Mouse (Mus musculus): ENCODE measurements around the gene Nrip2. TPM values are rescaled to one million over a fixed set of nuclear protein-coding genes. Genes with fewer than 3 reads are reported as not detected.

Nrip2 gene
- total and polyA plus RNA-seq, 2 experiments from 2014 or later: 8.4 to 10.8 TPM

DNA sequence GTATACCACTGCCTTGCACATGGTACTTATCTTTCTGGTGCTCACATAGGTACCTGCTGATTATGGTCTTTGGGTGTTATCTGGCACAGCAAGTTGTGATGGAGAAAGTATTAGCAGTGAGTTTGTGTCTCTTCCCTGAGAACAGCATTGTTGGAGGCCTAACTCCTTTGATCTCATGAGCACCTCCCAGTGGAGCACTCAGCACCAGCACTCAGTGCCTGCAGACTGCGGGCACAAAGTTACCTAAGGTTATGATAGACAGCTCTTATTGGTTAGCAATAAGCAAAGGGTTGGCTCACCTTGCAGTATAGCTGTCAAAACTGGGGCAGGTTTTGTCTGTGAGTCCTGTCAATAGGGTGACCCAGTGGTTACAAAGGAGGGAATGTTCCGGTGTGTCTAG, 41.1 kb downstream of the Nrip2 start:
- Histone ChIP-seq H3K27ac (no peak overlapping the region), H3K4me2 (ENCODE audit: low read depth, low read length) (no peak overlapping the region), H3K36me3 (ENCODE audit: insufficient read depth, low read length) (peaks cover 5% of the 10 kb centered on the region; the same call in 1 of the 2 replicates), H3K9ac (replicated peaks; ENCODE audit: low read length) (no peak overlapping the region), H3K27me3 (ENCODE audit: insufficient read depth, low read length) (no peaks in the 10 kb centered on the region), H3K4me3 (ENCODE audit: low read length) (no peak overlapping the region), H3K9me3 (ENCODE audit: low read length) (no peaks in the 10 kb centered on the region), H3K4me1 (ENCODE audit: insufficient read depth, low read length) (no peaks in the 10 kb centered on the region; the same call in none of the 2 replicates)
- 91% methylated on average over 2 of the region's 2 CpGs for WGBS
- no peak for DNase-seq (ENCODE audit: low spot score)
- TF ChIP-seq CTCF (IDR thresholded peaks at IDR 0.05; ENCODE audit: low read depth): 0 out of 2 replicates have a peak, but pooled peaks have one; percentile 16
- no peak for ATAC-seq

DNA sequence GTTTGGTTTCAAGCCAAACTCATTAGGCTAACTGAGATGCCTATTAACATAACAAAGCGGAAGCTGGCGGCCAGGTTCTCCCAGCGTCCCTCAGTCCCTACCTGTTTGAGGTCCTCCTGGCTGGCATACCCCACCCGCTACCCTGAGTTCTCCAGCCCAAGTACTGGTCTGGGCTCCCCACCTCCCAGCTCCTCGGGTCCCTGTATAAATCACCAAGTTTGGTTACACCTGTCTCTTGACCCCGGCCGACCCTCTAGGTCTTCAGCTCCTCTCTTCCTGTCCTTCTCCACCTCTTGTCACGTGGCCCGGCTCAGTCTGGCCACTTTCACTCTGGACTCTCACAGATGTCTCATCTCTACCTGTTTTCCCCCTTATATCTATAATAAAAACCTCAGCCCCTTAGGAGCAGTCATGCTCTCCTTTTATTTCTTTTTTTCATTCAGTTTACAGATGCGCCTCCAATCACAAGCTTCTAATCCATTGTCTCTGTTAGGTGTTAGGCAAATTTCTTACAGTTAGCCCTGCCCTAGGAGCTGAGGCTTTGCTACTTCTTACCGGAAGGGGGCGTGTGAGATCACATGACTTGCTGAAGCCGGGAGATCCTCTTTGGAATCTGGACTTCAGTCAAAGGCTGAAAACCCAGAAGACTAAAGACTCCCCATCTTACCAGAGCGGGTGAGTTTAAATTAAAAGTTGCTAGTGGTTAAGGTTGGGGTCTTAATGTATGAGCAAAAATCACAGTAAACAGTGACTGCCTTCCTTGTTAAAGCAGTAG, 46.9 kb downstream of the Nrip2 start:
- Histone ChIP-seq H3K9me3 (ENCODE audit: low read length) (no peaks in the 10 kb centered on the region), H3K4me1 (ENCODE audit: insufficient read depth, low read length) (peaks cover 5% of the 10 kb centered on the region), H3K9ac (replicated peaks; ENCODE audit: low read length) (0 out of 2 replicates have a peak overlapping the region, but pooled peaks have one; percentile 24), H3K4me2 (ENCODE audit: low read depth, low read length) (peak overlapping the region; percentile 52), H3K27me3 (ENCODE audit: insufficient read depth, low read length) (no peaks in the 10 kb centered on the region), H3K27ac (no peak overlapping the region), H3K36me3 (ENCODE audit: insufficient read depth, low read length) (no peaks in the 10 kb centered on the region), H3K4me3 (ENCODE audit: low read length) (peak overlapping the region; percentile 11)
- 12% methylated on average over 14 of the region's 14 CpGs for WGBS
- peak; percentile 79 for ATAC-seq
- DNase-seq (ENCODE audit: low spot score): peak; percentile 86
- peak; percentile 84 for TF ChIP-seq CTCF (IDR thresholded peaks at IDR 0.05; ENCODE audit: low read depth)

DNA sequence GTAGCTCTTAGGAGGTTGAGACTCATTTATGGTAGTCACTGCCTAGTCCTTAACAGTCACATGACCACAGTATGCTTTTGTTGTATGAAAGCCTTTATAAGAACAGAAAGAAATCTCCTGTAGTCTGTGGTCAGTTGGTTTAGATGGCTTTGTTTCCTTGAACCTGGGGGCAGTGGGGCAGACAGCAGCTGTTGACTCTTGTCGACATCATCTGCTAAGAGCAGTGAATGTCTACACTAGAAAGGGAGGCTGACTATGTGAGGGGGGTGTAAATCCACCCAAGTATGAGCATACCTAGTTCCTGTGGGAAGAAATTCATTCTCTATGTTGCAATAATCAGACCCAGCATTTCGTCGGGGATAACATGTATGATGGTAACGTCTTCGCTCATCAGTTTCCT, 48.0 kb downstream of the Nrip2 start:
- H3K36me3 ChIP-seq (ENCODE audit: insufficient read depth, low read length): no peaks in the 10 kb centered on the region
- H3K27ac ChIP-seq: no peak overlapping the region
- H3K4me2 ChIP-seq (ENCODE audit: low read depth, low read length): no peak overlapping the region
- no peaks in the 10 kb centered on the region for H3K27me3 ChIP-seq (ENCODE audit: insufficient read depth, low read length)
- no peak for TF ChIP-seq CTCF (IDR thresholded peaks at IDR 0.05; ENCODE audit: low read depth)
- H3K4me1 ChIP-seq (ENCODE audit: insufficient read depth, low read length): peaks cover 5% of the 10 kb centered on the region
- WGBS: 94% methylated on average over 5 of the region's 5 CpGs
- no peak overlapping the region for H3K9ac ChIP-seq (replicated peaks; ENCODE audit: low read length)
- DNase-seq (ENCODE audit: low spot score): no peak
- H3K4me3 ChIP-seq (ENCODE audit: low read length): no peak overlapping the region
- ATAC-seq: no peak
- H3K9me3 ChIP-seq (ENCODE audit: low read length): no peaks in the 10 kb centered on the region

DNA sequence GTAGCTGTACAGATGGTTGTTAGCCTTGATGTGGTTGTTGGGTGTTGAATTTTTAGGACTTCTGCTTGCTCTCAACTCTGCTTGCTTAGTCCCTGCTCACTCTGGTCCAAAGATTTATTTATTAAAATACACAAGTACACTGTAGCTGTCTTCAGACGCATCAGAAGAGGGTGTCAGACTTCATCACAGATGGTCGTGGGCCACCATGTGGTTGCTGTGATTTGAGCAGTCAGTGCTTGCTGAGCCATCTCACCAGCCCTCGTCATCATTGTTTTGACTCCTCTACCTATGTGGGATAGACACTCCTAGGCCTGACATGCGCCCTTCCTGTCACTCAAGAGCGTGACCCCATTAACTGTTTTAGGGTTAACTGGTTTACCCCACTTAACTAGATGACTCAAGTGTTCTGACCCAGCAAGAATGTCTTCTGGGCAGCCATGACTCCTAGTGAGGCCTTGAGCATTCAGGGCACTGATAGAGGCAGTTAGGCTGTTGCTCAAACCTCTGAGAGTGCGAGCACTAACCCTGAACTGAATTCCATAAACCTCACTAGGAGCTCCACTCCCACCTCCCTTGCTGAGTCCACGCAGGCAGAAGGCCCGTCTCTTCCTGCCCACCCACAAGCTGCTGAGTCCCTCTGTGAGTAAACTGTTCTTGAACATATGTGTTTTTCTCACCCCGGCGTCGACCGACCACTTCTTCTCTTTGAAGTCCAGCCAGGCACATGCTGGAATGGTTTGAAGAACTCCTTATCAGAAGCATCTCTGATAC, 56.9 kb downstream of the Nrip2 start:
- no peak overlapping the region for H3K4me3 ChIP-seq (ENCODE audit: low read length)
- no peaks in the 10 kb centered on the region for H3K27me3 ChIP-seq (ENCODE audit: insufficient read depth, low read length)
- H3K36me3 ChIP-seq (ENCODE audit: insufficient read depth, low read length): no peaks in the 10 kb centered on the region
- no peak overlapping the region for H3K9ac ChIP-seq (replicated peaks; ENCODE audit: low read length)
- no peak for ATAC-seq
- TF ChIP-seq CTCF (IDR thresholded peaks at IDR 0.05; ENCODE audit: low read depth): no peak
- H3K4me1 ChIP-seq (ENCODE audit: insufficient read depth, low read length): no peaks in the 10 kb centered on the region
- 84% methylated on average over 12 of the region's 12 CpGs for WGBS
- H3K4me2 ChIP-seq (ENCODE audit: low read depth, low read length): no peak overlapping the region
- no peak overlapping the region for H3K27ac ChIP-seq
- no peaks in the 10 kb centered on the region for H3K9me3 ChIP-seq (ENCODE audit: low read length)
- DNase-seq (ENCODE audit: low spot score): no peak

DNA sequence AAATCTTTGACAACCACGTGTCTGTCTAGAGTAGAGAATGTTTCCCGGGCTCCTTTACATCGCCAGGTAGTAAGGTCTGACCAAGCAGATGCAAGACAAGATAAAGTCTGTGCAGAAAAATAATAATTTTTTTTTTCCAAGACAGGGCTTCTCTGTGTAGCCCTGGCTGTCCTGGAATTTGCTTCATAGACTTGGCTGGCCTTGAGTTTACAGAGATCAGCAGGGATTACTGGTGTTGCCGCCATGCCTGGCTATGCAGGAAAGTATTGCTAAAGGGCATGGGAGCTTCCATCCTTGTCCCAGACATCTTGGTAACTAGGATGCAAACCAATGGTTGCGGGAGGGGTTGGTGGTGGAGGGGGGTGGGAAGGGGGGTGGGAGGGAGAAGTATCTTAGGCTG, 58.1 kb downstream of the Nrip2 start:
- H3K4me3 ChIP-seq (ENCODE audit: low read length): no peak overlapping the region
- H3K27ac ChIP-seq: no peak overlapping the region
- H3K36me3 ChIP-seq (ENCODE audit: insufficient read depth, low read length): no peaks in the 10 kb centered on the region
- WGBS: 74% methylated on average over 5 of the region's 5 CpGs
- H3K9ac ChIP-seq (replicated peaks; ENCODE audit: low read length): no peak overlapping the region
- H3K4me2 ChIP-seq (ENCODE audit: low read depth, low read length): no peak overlapping the region
- DNase-seq (ENCODE audit: low spot score): no peak
- TF ChIP-seq CTCF (IDR thresholded peaks at IDR 0.05; ENCODE audit: low read depth): no peak
- H3K27me3 ChIP-seq (ENCODE audit: insufficient read depth, low read length): no peaks in the 10 kb centered on the region
- ATAC-seq: no peak
- H3K4me1 ChIP-seq (ENCODE audit: insufficient read depth, low read length): no peaks in the 10 kb centered on the region
- no peaks in the 10 kb centered on the region for H3K9me3 ChIP-seq (ENCODE audit: low read length)

DNA sequence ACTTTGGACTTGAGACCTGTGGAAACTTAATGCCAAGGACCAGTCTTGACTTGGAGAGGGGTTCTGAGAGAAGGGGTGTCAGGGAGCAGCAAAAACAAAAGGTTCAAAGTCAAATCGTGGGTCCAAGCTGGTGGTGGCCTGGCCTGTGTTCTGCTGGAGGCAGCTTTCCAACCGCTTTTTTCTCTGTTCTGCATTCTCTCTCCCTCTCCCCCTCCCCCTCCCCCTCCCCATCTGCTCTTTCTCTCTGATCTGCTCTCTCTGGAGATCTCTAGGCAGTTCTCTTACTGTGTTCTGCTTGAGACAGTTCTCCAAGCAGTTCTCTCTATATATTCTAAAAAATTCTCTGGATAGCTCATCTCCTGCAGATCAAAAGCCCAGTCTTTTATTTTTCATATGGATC, 61.2 kb downstream of the Nrip2 start:
- Histone ChIP-seq H3K27me3 (ENCODE audit: insufficient read depth, low read length) (no peaks in the 10 kb centered on the region), H3K4me3 (ENCODE audit: low read length) (no peak overlapping the region), H3K9me3 (ENCODE audit: low read length) (no peaks in the 10 kb centered on the region), H3K27ac (no peak overlapping the region), H3K4me2 (ENCODE audit: low read depth, low read length) (no peak overlapping the region), H3K9ac (replicated peaks; ENCODE audit: low read length) (no peak overlapping the region), H3K36me3 (ENCODE audit: insufficient read depth, low read length) (no peaks in the 10 kb centered on the region), H3K4me1 (ENCODE audit: insufficient read depth, low read length) (no peaks in the 10 kb centered on the region)
- WGBS: 15% methylated on average over 2 of the region's 2 CpGs
- DNase-seq (ENCODE audit: low spot score) (peak; percentile 10), ATAC-seq (no peak)
- no peak for TF ChIP-seq CTCF (IDR thresholded peaks at IDR 0.05; ENCODE audit: low read depth)
